Mouse (Mus musculus) common myeloid progenitor, adult 5-6 weeks (primary cell): ENCODE measurements around the gene Olfr1272. TPM values are rescaled to one million over a fixed set of nuclear protein-coding genes. Genes with fewer than 3 reads are reported as not detected.
"Not testable (repeated sequence)": the region's sequence is repeated elsewhere in the genome, so short reads cannot be mapped to it uniquely, and the experiment has no call there.

ENCODE experiments used
- ATAC-seq: replicated peaks from 2 replicates; pipeline ENCODE4 v1.8.0; 2016; ENCODE audit warnings: low read depth, mild to moderate bottlenecking, moderate TSS enrichment, inconsistent platforms; ENCODE audit not compliant: poor library complexity, severe bottlenecking
- total RNA-seq: library from RNA; stranded (forward); fragments of 200-1000, 187-1606 nt; gene quantifications from 2 replicates; pipeline ENCODE4 v1.2.3, GENCODE M21; 2017

The Olfr1272 gene
- total RNA-seq: not detected in 2 replicates

- no peak for ATAC-seq
These were observed at the start of gene Olfr1272 for GRCm38 (mm10) chr2:90292741-90293140. Olfr1272 (minus strand) TSS chr2:90292841.

DNA sequence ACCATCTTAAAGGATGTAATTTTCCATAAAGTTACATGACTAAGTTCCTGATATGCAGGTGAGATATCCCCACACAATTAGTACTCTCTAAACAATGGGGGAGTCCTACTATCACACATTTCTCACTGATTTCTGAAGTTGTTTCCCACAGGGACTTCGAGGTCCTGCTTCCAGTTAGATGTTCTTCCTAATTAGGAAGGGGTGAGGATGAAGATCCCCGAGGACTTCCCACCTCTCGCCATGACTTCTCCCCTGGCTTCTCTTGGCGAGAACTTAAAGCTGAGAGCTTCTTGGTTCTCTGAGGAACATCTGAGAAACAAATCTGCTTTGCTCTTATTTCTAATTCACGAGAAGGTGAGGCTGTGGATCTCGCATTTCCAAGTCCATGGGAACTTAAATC, 29.3 kb upstream of the Olfr1272 start, which contains the start of gene Gm13769:
Gm13769 (plus strand) TSS at position 301 of the 400 bp plus-strand sequence.
- ATAC-seq: not testable (repeated sequence)

DNA sequence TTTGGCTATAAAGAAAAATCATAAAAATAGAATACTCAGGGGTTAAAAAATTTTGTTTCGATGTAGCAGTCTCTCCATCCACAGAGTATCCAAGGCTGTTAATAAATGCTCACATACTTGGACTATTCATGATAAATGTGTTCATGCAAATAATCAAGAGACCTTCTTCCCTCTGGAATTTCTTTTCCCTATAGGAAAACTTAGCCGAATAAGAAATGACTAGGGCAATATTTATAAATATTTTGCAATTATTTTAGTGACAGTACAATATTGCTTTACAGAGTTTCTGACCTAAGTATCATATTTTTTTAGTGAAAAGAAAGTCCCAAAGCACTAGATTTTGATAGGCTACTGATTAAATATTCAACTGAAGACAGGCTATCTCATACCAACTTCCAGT, 21.7 kb downstream of the Olfr1272 start, which contains the start of gene Olfr1271:
Olfr1271 (minus strand) TSS at position 101 of the 400 bp plus-strand sequence.
- no peak for ATAC-seq

DNA sequence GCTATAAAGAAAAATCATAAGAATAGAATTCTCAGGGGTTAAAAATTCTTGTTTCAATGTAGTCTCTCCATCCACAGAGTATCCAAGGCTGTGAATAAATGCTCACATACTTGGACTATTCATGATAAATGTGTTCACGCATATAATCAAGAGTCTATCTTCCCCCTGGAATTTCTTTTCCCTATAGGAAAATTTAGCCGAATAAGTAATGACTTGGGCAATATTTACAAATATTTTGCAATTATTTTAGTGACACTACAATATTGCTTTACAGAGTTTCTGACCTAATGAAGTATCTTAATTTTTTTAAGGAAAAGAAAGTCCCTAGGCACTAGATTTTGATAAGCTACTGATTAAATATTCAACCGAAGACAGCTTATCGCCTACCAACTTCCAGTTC, 35.1 kb downstream of the Olfr1272 start, which contains the start of gene Olfr142:
Olfr142 (minus strand) TSS at position 101 of the 400 bp plus-strand sequence.
- no peak for ATAC-seq

Other genes starting within 250 kb of the Olfr1272 start
- gene Olfr140, start 229.2 kb downstream of the Olfr1272 start, total RNA-seq: not detected in 2 replicates
- not detected in 2 replicates for gene Olfr1269, start 171.4 kb downstream of the Olfr1272 start, total RNA-seq
- not detected in 2 replicates for gene Olfr32, start 150.5 kb downstream of the Olfr1272 start, total RNA-seq
- gene Olfr1270, start 139.8 kb downstream of the Olfr1272 start, total RNA-seq: not detected in 2 replicates
- gene Olfr1506, start 68.3 kb downstream of the Olfr1272 start, total RNA-seq: not detected in 2 replicates
- not detected in 2 replicates for gene Olfr142, start 35.2 kb downstream of the Olfr1272 start, total RNA-seq
- gene Olfr1271, start 21.8 kb downstream of the Olfr1272 start, total RNA-seq: not detected in 2 replicates
- not detected in 2 replicates for gene Gm13769, start 29.4 kb upstream of the Olfr1272 start, total RNA-seq
- gene Olfr1274-ps, start 105.8 kb upstream of the Olfr1272 start, total RNA-seq: not detected in 2 replicates